Mouse (Mus musculus): ENCODE measurements around the gene Il9r.

Il9r gene

DNA sequence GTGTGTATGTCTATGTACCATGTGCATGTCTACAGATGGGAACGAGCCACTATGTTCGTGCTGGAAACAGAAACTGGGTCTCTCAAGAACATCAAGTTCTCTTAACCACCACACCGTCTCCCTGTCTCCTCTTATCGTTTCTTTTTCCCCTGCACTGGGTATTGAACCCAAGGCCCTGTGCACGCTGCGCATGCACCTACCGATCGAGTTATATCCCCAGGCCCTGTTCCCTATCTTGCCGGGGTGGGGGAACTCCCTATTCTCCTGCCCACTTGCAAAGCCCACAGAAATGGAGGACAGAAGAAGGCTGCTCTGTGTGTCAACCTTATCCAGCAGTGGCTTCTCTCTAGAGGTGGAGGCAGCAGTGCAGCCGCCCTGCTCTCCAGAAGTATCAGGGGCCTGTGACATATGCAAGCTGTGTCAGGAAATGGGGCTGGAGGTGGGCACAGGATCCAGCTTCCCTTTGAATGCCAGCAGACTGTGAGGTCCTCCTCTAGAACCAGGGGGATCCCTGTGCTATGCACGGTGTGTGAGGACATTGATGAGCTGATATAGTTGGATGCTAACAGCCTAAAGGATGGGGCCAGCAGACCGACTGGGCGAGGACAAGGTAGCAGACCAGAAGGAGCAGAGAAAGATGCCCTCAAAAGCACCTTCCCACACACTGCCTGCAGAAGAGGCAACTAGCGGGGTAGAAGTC lies 1.7 kb downstream of the Il9r start:
- no peak for DNase-seq (ENCODE audit: low spot score)

DNA sequence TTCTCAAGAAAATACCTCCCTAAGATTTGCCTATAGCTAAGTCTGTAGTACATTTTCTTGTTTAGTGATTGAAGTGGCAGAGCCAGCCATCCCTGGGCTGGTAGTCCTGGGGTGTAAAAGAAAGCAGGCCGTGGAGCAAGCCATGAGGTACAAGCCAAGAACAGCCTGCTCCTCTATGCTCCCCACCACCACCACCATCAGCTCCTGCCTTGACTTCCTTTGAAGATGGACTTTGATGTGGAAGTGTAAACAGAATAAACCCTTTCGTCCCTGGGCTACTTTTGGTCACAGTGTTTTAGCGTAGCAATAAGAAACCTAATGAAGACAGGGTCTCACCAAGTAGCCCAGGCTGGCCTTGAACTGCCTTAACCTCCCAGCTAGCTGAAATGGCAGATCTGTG lies 2.3 kb downstream of the Il9r start:
- DNase-seq (ENCODE audit: low spot score), result no peak

DNA sequence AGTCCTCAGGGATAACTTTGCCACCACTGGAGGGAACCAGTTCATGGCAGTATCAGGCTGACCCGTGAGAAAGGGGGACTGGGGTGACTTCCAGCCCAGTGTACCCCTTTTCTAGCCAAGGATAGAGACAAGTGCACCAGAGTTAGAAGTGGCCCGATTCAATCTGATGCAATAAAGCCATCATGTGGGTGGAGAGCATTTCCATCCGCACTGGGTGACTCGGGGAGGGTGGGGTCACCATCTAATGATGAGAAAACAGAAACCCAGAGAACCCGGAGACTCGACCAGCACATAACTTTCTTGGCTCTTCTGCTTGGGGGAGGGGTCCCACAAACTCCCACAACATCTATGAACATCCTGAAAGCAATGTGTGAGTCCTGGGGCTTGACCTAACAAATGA lies 3.4 kb downstream of the Il9r start:
- no peak for DNase-seq (ENCODE audit: low spot score)

DNA sequence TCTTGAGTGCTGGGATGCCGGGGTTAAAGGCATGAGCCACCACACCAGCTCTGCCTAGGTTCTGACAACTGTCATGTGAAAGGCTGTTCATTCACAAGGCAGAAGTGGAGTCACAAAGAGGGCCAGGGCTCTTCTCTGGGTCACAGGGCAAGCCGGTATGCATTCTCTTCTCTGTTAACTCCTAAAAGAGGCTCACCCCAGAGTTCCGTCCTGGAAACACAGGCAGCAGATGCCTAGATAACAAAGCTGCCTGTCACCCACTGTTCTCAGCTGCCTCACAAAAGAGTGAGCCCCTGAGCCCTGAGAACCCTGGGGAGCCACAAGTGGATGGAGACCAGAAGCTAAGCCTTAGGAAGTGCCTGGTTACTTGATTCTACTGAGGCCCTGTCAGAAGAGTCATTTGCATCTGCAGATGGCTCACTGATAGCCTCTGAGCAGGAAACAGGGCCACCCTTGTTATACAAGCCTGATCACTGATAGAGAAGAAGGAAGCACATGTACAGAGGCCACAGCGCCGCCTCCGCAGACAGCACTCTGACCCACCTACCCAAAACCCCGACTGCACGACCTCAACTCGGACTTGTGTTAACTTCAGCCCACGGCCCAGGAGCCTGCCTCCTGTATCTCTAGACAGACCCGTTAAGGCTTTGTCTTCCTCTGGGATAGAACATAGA lies 4.1 kb downstream of the Il9r start:
- DNase-seq (ENCODE audit: low spot score), result no peak

DNA sequence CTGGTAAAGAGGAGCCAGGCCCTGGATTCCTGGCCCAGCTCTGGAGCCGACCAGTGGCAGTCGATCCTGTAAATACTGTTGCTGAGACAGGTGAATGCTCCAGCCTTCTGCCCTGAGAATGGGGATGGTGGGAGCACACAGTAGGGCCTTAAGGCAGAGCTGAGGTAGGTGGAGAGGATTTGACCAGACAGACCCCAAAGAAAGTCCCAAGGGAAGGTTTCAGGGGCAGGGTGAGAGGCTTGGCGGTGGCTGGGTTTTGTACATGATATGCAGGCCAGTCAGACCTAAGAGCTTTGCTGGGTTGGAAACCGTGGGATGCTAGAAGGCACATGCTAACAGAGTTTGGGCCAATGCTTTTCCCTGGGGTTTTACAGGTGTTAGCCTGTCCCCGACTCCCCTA lies 5.5 kb downstream of the Il9r start:
- DNase-seq (ENCODE audit: low spot score), result no peak

DNA sequence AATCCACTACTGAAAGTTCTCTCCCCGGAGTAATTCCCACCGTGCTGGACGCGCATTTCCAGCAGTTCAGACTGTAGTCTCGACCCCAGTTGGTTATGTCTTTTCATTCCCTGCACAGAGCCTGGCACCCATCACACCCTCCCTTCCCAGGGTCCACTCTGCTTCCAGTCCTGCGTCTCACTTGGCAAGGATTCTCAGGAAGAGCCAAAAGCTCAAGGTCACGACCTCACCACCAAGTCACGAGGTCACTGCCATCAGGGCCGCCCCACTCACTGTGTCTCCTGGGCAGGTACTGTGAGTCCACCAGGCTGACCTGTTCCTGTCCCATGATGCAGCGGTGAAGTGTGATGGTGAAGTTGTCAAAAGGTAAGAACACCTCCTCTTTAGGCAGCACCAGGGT lies 6.0 kb downstream of the Il9r start:
- DNase-seq (ENCODE audit: low spot score), result no peak

DNA sequence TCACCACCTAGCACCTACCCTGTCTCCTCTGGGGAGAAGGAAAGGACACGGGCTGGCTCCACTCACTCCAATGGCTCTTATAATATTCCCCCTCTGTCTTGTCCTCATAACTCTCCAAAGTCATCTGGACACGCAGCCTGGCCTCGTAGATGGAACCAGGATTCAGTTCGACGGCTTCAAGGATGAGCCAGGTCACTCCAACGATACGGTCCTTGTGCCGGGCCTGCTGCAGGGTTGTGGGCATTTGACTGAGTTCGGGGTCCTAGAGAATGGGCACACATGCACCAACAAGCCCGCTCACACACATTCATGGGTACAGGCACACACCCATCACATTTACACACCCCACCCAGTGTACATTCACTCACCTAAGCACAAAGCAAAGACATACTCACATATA lies 6.9 kb downstream of the Il9r start:
- no peak for DNase-seq (ENCODE audit: low spot score)

DNA sequence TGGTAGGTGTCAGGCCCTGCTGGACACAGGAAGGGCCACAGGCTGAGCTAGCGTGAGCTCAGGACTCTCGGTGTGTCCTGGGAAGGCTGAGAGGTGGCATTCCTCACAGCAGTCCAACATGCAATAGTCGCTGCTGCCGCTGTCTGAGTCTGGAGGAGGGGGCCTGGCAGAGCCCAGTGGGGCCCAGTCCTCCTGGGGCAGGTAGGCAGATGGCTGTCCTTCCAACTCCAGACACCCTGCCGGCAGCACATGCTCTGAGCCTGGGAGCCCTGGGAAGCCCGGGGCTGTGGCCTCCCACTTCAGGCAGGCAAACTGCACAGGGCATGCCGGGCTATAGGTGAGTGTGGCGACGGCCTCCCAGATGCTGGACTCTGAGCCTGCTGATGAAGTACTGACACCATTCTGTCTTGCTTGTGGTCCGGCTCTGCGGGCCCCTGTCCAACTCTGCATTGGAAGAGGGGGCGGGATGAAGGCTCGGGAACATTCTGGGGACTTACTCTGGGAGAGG lies 9.4 kb downstream of the Il9r start:
- DNase-seq (ENCODE audit: low spot score), result no peak

DNA sequence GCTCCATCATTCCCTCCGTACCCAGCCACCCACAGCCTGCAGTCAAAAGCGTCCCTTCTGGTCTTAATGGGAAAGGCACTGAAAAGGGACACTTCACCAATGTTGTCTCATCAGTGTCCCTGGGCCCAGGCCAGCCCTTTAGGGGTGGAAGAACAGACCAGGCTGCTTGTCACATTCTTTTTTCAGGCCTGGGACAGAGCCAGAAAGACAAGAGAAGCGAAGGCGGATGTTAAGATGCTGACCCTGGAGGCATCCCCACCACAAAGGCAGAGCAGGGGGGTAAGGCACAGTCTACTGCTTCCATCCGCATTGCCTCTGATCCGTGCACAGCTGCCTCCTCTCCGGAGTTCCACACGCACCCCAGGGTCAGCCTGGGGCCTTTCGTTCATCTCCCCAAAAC lies 10.0 kb downstream of the Il9r start:
- DNase-seq (ENCODE audit: low spot score), result no peak

DNA sequence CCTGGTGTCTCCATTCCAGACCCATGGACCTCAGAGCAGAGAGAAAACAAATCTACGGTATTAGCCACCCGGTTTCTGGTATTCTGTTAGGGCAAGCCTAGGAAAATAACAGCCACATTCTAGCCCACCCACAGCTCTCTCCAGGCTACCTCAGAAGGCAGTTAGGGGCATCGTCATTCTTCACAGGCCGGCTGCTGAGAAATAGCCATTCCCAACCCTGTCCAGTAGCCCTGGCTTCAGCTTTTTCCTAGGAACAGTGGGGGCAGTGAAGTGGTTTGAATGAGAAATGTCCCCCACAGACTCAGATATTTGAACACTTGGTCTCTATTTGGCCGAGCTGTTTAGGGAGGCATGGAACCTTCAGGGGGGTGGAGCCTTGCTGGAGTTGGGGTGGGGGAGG lies 10.6 kb downstream of the Il9r start:
- no peak for DNase-seq (ENCODE audit: low spot score)

DNA sequence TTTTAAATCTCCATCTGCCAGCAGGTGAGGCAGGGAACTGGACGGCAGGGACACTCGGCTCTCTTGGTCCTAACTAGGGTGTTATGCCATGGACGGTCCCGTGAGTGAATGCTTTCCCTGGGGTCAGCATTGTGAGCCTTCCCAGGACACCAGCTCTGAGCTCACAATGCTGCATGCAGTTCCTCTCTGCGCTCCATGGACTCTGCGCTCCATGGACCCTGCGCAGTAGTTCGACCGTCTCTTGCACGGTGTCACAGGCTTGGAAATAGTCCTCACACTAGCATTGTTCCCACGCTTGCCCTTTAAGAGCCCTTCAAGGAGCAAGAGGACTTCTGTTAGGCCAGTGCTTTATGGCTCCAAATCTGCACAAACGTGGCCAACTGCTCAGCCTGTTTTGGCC lies 11.2 kb downstream of the Il9r start:
- DNase-seq (ENCODE audit: low spot score), result no peak

DNA sequence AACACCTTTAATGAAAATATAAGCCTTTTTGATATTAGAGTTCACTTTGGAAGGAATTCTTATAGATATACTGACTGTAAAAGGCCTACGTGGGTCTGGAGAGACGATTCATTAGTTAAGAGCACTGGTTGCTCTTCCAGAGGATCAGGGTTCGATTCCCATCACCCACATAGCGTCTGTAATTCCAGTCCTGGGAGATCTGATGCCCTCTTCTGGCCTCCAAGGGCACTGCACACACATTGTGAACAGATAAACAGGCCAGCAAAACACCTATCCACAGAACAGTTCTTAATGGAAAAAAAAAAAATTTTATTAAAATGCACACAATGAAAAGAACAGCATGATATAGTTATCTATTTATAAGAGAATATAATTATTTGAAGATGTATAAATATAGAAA lies 12.8 kb downstream of the Il9r start:
- no peak for DNase-seq (ENCODE audit: low spot score)

DNA sequence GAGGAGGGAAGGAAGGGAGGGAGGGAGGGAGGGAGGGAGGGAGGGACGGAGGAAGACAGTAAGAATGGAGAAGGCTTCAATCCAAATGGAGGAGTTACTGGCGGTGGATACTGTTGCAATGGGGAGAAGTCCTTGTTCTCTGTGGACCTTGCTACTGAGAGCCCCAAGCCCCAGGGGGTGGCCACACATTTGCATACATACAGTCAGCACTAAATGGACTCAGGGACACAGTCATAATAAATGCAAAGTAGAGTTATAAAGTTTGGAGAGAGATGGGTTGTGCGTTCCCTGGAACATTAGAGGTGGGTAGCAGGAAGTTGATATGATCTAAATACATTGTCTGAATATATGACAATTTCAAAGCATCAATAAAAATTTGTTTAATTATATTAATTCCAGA lies 14.0 kb downstream of the Il9r start:
- no peak for DNase-seq (ENCODE audit: low spot score)

DNA sequence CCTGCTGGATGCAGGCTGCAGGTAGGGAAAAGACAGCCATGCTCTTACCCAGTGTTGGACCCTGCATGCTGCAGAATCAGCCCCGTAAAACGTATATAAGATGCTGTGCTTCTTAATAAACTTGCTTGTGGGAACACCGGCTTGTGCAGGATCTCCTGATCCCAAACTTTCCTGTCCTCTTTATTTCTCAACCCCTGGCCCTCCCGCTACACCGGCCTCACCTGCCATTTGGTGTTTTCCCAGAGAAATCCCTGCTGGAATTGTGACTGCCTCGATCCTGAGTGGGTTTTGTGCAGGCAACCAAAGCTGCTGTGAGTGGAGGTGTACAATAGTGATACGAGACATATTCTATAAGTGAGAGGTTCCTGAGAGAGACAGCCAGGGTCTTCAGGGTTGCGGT lies 15.6 kb downstream of the Il9r start:
- no peak for DNase-seq (ENCODE audit: low spot score)

DNA sequence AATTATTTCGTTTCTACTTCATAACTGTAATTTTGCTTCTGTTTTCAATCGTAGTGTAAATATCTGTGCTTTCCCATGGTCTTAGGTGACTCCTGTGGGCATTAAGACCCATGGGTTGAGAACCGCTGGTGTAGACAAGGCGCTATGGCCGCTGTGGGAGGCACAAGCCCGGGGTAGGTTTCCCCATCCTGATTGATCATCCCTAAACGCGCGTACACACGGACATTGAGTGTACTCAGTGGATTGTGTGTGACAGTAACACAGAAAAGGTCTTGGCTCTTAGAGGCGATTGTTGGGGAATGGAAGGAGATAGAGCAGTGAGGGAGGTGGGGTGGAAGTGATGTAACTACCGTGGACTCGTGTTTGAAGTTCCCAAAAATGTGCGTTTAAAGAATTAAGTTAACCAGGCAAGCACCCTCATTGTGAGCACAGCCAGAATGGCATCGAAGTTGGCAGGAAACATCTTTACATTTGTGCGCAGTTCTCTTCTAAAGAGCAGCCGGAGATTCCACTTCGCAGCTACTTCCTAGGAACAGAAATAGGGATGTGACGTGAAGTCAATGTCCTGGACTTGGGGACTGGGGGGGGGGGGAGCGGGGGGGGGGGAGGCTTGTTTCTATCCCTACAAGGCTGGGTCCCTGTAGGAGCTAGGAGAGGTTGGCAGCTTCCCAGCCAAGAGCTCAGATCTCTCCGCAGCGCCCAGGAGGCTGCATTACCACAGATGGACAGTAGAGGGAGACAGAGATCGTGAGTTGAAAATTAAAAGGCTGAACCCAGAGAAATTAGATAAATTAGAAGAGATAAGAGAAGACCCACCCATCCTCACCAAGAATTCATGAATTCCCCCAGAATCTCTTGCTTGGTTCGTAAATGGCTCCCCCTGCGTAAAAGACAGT lies 17.9 kb downstream of the Il9r start:
- peak; percentile 79 for DNase-seq (ENCODE audit: low spot score)

DNA sequence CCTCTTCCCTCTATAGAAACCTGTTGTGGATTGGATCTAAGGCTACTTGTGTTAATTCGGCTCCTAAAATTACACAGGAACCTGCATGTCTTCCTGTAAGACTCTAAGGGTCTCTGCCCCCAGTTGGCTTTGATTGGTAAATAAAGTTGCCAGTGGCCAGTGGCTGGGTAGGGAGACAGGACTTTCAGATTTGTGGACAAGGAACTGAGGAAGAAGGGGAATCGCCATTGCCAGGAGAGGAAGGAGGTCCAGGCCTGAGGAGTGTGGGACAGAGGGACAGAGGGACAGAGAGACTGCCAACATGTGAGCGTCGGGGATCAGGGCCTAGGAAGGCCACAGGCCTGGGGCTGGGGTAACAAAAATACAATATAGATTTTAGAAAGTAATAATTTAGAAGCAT lies 18.8 kb downstream of the Il9r start:
- no peak for DNase-seq (ENCODE audit: low spot score)

DNA sequence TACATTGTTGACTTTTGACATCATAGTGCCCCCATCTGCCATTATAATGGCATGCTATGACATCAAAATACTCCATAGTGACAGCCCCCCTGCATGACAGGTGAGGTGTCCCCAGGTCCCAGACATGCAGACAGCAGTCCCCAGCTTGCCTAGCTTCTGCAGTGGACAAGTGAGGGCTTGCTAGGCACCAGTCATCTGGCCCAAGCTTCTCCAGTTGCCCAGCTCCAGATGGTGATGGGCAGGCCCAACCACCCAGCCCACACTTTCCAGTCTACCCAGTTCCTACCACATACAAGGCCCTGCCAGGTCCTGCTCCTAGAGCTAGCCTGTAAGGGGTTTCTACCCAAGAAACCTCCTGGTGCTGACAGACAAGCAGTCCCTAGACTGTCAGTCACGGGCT lies 21.6 kb downstream of the Il9r start:
- DNase-seq (ENCODE audit: low spot score), result no peak

DNA sequence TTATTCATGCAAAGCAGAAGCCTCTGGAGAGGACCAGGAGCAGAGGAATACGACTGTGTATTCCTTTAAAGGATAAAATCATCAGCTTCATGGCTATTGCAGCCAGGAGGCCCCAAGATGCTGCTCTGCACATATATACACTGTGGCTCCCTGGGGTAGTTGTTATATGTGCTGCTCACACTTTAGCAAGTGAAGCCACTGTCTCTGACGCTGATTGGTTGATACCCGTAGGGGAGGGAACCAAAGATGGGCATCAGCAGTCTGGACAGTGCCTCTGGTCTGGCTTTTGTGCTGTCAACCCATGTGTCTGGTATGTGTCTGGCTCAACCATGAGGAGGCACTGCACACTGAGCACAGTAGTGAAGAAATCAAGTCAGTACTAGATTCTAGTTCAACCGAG lies 33.4 kb downstream of the Il9r start:
- DNase-seq (ENCODE audit: low spot score), result no peak

DNA sequence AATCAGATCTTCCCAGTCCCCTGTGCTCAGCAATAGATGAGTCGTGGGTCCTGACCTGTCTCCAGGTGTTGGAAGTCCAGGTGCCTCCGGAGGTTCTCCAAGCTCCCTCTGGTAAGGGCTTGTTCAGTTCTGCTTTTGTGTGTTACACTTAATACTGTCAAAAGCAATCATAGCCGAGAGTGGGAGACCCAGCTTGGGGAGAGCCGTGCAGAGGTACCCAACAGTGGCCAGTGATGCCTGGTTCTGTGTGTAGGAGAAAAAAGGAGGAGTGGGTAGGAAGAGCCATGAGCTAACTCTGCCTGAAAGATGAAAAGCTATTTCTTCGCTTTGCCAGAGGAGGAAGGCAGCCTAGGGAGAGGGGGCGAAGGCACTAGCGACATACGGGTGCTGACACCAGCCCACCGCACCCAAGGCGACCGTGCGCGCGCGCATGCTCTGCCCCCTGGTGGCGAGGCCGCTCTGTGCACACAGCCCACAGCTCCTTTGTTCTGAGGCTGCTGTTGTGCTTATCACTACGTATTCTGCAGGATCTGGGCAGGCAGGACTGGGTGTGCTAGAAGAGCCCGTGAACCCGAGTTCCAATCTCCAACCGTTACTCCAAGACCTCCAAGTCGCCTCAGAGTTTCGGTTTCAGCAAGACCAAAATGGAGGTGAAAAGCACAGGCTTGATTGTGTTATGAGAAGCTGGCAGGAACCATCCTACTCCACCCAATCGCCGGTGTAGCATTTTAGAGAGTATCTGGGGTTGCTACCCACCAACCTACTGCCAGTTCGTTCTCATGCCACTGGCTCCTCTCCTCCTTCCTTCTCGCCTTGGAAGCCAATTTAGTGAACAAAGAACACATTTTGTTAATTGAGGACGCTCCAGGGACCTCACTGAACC lies 37.9 kb downstream of the Il9r start:
- DNase-seq (ENCODE audit: low spot score), result peak; percentile 50

DNA sequence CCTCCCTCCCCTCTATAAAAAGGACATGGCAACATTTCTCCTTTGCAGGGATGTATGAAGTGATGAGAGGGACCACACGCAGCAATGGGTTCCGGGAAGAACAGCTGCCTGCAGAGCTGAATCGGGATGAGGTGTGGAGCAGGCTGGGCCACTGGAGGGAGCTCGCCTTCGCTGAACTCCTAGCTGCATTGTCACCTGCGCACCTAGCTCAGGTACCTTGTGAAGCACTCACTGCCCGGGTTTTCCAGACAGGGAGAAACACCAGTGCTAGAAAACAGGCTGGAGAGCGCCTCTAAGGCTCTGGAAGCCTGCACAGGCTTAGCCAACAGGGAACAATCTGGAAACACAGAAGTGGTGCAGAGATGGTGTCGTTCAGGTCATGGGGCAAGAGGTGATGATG lies 38.6 kb downstream of the Il9r start:
- peak; percentile 10 for DNase-seq (ENCODE audit: low spot score)

DNA sequence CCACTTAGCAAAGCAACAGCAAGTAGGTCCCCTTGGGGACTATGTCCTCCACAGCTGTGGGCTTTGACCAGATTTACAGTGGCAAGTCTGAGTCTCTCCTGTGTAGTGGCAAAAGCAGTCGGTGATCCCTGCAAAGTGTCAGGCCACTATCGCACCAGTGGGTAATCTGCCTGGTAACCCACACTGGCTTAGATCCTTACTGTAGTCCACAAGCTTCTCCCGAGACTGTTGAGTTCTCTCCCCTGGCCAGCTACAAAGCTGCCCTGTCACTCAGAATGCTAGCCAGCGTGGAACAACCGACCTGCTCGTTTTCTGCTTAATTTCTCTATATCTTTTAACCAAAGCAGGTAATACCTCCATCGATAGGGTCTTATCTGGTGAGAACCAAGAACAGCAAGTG lies 39.7 kb downstream of the Il9r start:
- no peak for DNase-seq (ENCODE audit: low spot score)

DNA sequence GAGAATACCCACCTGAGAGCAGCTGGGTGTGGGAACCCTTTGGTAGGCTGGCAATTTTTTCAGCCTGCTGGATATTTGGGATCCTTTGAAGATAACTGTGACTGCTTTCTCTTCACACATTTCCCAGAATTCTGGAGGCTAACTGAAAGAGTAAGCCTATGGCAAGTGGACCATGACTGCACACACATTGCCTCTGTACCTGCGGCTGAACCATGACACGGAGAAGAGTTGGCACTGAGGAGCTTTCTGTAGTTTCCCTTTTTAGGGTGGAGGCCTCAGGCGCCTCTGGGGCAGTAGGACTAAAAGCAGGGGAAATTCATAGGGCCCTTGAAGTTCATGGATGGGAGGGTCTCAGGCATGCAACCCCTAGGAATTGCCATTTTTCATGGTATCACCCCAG lies 40.9 kb downstream of the Il9r start:
- DNase-seq (ENCODE audit: low spot score), result no peak

Measured in lung, postnatal 25 days (tissue).